Mouse (Mus musculus) hindbrain, embryonic 10.5 days (tissue): ENCODE data around the gene Apba2. TPM values are rescaled to one million over a fixed set of nuclear protein-coding genes. Genes with fewer than 3 reads are reported as not detected.

Experiments used
- DNase-seq: peaks from one replicate; pipeline ENCODE4 v3.0.0-alpha.2; 2017; ENCODE audit warnings: low spot score
- H3K27ac ChIP-seq: fragments of 300-500 bp; sonication (generic); 2 replicates; pipeline ENCODE4 v1.5.1; 2016; ENCODE audit warnings: mild to moderate bottlenecking, moderate library complexity
- H3K27me3 ChIP-seq: fragments of 300-500 bp; sonication (generic); 2 replicates; pipeline ENCODE4 v1.6.1; 2016; ENCODE audit warnings: mild to moderate bottlenecking; ENCODE audit not compliant: poor library complexity, insufficient read depth, severe bottlenecking
- H3K36me3 ChIP-seq: fragments of 300-500 bp; sonication (generic); 2 replicates; pipeline ENCODE4 v1.6.1; 2016; ENCODE audit warnings: mild to moderate bottlenecking, moderate library complexity
- H3K4me1 ChIP-seq: fragments of 300-500 bp; sonication (generic); replicated peaks from 2 replicates; pipeline ENCODE4 v1.6.1; 2016; ENCODE audit warnings: mild to moderate bottlenecking
- H3K4me3 ChIP-seq: fragments of 300-500 bp; sonication (generic); 2 replicates; pipeline ENCODE4 v1.5.1; 2016; ENCODE audit warnings: mild to moderate bottlenecking, moderate library complexity
- H3K9me3 ChIP-seq: fragments of 300-500 bp; sonication (generic); 2 replicates; pipeline ENCODE4 v1.6.1; 2016; ENCODE audit warnings: mild to moderate bottlenecking, moderate library complexity
- WGBS: fragments of 180-500 bp; shearing (Covaris S2); methylation state at CpG from one replicate; pipeline ENCODE4 v1.1.7; 2016; 5-methylcytosine and 5-hydroxymethylcytosine counted together
- polyA plus RNA-seq: library from polyadenylated mRNA; unstranded; fragments of >200 nt; fragmentation: Nextera tagmentation; extraction: Ambion mirVana; gene quantifications from 2 replicates; pipeline ENCODE4 v1.2.1, GENCODE M21; 2016

Gene Apba2
- polyA plus RNA-seq, 1 experiment from 2014 or later = 88.9 TPM

DNA sequence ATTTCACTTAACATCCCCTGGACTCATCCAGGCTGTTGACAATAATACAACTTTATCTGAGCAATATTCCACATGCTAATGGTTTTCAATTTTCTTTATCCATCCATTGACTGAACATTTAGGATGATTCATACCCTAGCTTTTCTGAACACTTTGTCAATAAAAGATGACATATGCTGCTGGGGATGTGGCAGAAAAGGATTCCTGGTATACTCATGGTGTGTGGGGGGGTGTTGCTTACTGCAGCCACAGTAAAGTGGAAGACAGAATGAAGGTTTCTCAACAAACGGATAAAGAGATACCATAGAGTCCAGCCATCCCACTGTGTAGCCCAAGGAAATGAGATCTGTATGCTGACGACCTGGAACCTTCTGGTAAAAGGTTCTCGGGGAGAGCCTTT, 150.5 kb downstream of the Apba2 start:
- no peaks in the 10 kb centered on the region for H3K9me3 ChIP-seq
- no peak for DNase-seq
- WGBS = 67% methylated on average over 3 of the region's 3 CpGs
- no peaks in the 10 kb centered on the region for H3K27me3 ChIP-seq
- no peaks in the 10 kb centered on the region for H3K36me3 ChIP-seq
- peak overlapping the region; percentile 17; the same call in 1 of the 2 replicates for H3K27ac ChIP-seq
- no peak overlapping the region for H3K4me3 ChIP-seq
- H3K4me1 ChIP-seq = peaks cover 7% of the 10 kb centered on the region

DNA sequence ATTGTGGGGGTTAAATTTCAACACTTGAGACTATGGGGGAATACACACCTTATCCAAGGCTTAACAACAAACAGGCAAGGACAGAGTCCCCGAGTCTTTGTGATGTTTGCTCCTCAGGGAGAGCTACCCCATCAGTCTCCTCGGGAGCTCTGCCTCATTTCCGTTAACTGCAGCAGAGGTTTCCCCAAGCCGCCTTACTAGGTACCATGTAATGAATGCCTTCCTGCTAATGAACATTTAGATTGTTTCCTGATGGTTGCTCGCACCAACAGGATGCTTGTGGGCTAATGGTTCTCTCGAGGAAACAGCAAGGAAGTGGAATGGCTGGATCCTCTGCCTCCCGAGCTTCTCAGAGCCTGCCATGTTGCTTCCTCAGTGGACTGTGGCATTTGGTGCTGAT, 155.3 kb downstream of the Apba2 start:
- no peaks in the 10 kb centered on the region for H3K36me3 ChIP-seq
- H3K27me3 ChIP-seq = no peaks in the 10 kb centered on the region
- H3K4me3 ChIP-seq = no peak overlapping the region
- no peak overlapping the region for H3K27ac ChIP-seq
- DNase-seq = no peak
- WGBS = 83% methylated on average over 7 of the region's 7 CpGs
- H3K4me1 ChIP-seq = peaks cover 30% of the 10 kb centered on the region
- H3K9me3 ChIP-seq = no peaks in the 10 kb centered on the region

DNA sequence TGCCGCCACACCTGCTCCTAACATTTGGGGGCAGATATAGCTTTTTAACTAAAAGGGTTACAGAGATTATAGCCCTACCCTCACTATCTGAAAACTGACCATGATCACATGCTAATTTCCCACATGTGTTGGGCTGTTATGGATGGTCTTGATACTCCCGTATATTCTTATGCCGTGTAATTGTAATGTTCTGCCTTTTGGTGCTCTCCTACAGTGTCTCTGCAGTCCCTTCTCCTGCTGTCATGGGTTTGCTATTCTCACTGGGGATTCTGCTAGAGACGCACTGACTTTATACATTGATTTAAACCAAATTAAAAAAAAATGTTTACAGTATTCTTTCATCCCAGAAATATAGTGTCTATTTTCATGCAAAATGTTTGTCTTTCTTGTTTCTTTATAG, 157.4 kb downstream of the Apba2 start:
- WGBS = 60% methylated on average over 4 of the region's 4 CpGs
- H3K4me1 ChIP-seq = peaks cover 23% of the 10 kb centered on the region
- H3K4me3 ChIP-seq = no peak overlapping the region
- H3K27ac ChIP-seq = no peak overlapping the region
- H3K9me3 ChIP-seq = no peaks in the 10 kb centered on the region
- no peak for DNase-seq
- no peaks in the 10 kb centered on the region for H3K27me3 ChIP-seq
- H3K36me3 ChIP-seq = no peaks in the 10 kb centered on the region

DNA sequence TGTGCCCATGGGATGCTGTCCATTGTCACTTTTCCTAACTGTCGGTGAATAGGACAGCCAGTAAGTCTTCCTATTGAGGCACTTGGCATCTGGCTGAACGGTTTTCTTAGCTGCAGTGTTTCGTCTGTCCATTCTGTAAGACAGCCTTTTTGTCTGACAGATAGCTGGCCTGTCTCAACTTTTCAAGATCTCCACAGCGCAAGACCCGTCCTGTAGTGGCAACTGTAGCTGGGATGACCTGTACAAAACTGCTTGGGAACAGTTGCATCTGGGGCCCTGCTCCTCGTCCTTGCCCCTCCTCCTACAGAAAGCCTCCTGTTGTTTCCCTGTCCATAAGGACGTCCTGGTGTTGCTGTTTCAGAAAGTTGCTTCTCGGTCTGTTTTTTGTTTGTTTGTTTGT, 157.8 kb downstream of the Apba2 start:
- H3K36me3 ChIP-seq = no peaks in the 10 kb centered on the region
- H3K27me3 ChIP-seq = no peaks in the 10 kb centered on the region
- no peaks in the 10 kb centered on the region for H3K9me3 ChIP-seq
- peak overlapping the region; percentile 64 for H3K27ac ChIP-seq
- no peak for DNase-seq
- H3K4me3 ChIP-seq = no peak overlapping the region
- H3K4me1 ChIP-seq = peaks cover 23% of the 10 kb centered on the region
- WGBS = 41% methylated on average over 8 of the region's 8 CpGs

DNA sequence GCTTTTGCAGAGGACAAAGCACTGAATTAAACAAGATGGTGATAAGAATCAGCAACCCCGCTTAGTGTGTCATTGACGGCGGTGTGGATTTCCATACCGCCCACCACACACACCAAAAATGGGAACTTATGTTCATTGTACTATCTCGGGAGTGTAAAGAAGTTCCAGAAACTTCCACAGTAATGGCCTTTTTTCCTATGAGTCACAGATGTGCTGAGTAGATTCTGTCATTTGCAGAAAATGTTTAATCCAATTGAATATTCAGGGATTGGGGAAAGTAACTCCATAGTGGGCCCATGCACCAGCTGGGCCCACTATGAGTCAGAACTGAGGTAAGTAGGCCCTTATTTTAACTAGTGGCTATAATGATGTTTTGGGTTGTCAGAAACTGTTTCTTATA, 161.0 kb downstream of the Apba2 start:
- 95% methylated on average over 5 of the region's 5 CpGs for WGBS
- no peak overlapping the region for H3K27ac ChIP-seq
- H3K9me3 ChIP-seq = no peaks in the 10 kb centered on the region
- no peaks in the 10 kb centered on the region for H3K27me3 ChIP-seq
- no peak for DNase-seq
- no peak overlapping the region for H3K4me3 ChIP-seq
- peaks cover 23% of the 10 kb centered on the region for H3K4me1 ChIP-seq
- no peaks in the 10 kb centered on the region for H3K36me3 ChIP-seq

DNA sequence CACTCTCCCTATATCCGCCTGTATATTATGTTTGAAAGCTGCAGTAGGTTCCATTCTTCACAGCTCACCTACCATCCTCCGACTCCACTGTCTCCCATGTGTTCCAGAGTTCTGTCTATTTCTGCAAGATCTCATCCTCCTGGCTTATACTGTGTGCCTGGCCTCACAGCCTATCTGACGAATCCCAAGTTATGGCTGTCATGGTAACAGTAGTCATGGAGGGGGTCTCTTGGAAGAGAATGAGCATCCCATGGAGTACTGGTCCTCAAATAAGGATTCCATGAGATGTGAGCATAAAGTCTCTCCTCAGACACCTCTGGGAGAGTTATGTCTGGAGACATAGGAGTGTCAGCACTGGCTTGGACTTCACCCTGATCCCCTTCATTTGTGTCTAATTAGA, 162.1 kb downstream of the Apba2 start:
- WGBS = 84% methylated on average over 3 of the region's 3 CpGs
- H3K27me3 ChIP-seq = no peaks in the 10 kb centered on the region
- peaks cover 17% of the 10 kb centered on the region for H3K4me1 ChIP-seq
- H3K36me3 ChIP-seq = no peaks in the 10 kb centered on the region
- DNase-seq = no peak
- H3K27ac ChIP-seq = no peak overlapping the region
- no peak overlapping the region for H3K4me3 ChIP-seq
- H3K9me3 ChIP-seq = no peaks in the 10 kb centered on the region

DNA sequence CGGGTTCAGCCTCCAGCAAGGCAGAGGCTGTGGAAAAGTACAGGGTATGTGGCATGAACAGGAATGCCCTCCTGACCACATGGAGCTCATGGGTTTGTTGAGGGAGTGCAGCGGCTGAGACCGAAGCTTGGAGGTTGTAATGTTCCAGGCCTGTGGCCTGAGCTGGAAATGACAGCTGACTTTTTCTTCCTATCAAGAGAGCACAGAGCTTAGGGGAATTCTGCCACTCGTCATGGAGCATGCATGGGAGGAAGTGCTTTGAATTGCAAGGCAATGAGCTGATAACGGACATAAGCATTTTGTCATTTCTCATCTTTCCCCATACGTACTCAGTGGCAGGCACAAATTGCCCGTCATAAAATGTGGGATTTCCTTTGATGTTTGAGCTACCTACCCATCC, 163.6 kb downstream of the Apba2 start:
- Histone ChIP-seq H3K36me3 (no peaks in the 10 kb centered on the region), H3K4me3 (no peak overlapping the region), H3K9me3 (no peaks in the 10 kb centered on the region), H3K4me1 (peaks cover 2% of the 10 kb centered on the region; the same call in 1 of the 2 replicates), H3K27me3 (no peaks in the 10 kb centered on the region), H3K27ac (no peak overlapping the region)
- WGBS = 81% methylated on average over 7 of the region's 7 CpGs
- no peak for DNase-seq

DNA sequence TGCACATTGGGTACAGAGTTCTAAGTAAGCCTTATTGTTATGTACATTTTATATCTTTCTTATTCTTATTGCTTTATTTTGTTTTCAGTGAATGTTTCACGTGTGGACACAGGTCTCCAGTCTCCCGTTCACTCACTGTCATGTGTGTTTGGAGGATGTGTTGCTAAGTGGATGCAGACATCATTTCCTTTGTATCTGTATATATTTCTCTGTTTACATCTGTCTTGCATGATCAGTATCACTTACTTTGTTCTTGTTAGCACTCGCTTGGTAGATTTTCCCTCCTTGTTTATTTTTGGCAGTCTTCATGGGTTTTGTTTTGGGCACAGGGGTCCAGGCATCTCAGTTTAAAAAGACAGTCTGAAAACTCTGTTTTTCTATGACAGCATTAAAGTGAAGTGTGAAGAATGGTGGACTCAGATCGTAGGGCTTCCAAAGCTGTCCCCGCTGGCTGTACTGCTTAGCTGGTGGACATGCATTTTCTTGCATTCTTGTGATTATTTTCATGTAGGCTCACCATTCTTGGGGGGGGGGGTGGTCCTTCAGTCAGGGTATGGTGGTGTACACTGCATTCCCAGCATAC, 164.3 kb downstream of the Apba2 start:
- 87% methylated on average over 5 of the region's 5 CpGs for WGBS
- H3K27me3 ChIP-seq = no peaks in the 10 kb centered on the region
- DNase-seq = no peak
- no peak overlapping the region for H3K27ac ChIP-seq
- no peaks in the 10 kb centered on the region for H3K4me1 ChIP-seq
- no peaks in the 10 kb centered on the region for H3K36me3 ChIP-seq
- no peaks in the 10 kb centered on the region for H3K9me3 ChIP-seq
- H3K4me3 ChIP-seq = no peak overlapping the region

DNA sequence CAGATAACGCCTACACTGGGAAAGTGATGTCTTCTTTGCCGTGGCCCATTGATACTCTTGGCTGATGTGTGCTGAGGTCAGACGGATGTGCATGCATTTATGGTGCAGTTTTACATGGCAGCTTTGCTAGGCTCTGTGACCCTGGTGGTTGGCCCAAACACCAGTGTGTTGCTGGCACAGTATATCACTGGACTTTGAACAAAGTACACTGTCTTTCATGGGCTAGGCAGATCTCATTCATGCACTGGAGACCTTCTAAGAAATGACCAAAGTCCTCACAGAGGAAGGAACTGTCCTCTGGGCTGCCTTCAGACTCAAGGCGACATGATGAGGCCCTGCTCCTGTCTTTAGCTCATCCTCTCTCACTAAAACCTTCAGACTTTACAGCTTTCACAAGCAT, 166.5 kb downstream of the Apba2 start:
- H3K27me3 ChIP-seq = no peaks in the 10 kb centered on the region
- no peaks in the 10 kb centered on the region for H3K4me1 ChIP-seq
- DNase-seq = no peak
- 90% methylated on average over 4 of the region's 4 CpGs for WGBS
- H3K4me3 ChIP-seq = no peak overlapping the region
- no peaks in the 10 kb centered on the region for H3K9me3 ChIP-seq
- no peak overlapping the region for H3K27ac ChIP-seq
- H3K36me3 ChIP-seq = 0 out of 2 replicates have a peak, but pooled peaks cover 5% of the 10 kb centered on the region

DNA sequence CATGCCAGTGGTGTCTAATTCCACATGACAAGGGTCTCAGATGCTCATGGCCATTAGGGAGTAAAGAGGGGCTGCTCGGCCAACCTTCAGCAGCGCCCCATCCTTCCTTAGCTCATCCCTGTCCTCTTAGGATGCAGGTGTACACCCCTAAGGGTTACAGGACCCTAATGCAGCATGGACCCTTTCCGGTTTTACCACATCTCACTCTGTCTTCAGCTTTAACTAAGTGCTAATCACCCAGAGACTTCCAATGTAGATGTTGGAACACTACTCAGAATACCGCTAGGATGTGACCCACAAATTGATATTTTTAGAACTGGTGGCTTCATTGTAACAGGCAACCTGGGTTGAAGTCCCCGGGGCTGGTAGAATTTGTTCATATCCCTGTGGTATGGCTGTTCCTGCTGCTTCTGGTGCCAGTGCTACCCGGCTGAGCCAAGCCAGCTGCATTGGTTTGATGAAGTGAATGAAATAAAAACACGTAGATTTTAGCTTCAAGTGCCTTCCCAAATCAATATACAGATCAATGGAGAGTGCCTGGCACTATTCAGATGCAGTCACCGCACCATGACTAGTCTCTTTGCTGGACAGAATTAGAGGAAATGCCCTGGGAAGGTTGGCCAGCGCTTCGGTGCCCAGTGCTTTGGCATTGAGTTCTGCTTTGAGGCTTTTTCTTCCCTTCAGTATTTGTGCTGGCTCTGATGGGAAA, 178.4 kb downstream of the Apba2 start:
- no peaks in the 10 kb centered on the region for H3K27me3 ChIP-seq
- WGBS = 95% methylated on average over 10 of the region's 10 CpGs
- H3K36me3 ChIP-seq = no peaks in the 10 kb centered on the region
- H3K4me3 ChIP-seq = no peak overlapping the region
- H3K27ac ChIP-seq = no peak overlapping the region
- no peaks in the 10 kb centered on the region for H3K9me3 ChIP-seq
- no peaks in the 10 kb centered on the region for H3K4me1 ChIP-seq
- DNase-seq = no peak

DNA sequence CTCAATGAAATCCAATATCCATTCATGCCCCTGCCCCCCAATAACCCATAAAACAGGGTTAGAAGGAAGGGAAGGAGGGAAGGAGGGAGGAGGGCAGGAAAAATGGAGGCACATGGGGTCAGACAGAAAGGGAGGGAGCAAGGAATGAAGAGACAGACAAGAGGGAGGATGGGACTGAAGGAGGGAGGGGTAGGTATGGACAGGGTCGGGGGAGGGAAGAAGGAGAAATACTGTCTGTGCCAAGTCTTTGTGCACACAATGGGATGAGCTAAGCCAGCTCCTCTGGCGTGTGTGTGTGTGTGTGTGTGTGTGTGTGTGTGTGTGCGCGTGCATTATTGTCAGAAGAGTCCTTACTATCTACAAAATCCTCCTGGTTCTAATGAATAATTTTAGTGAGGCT, 183.4 kb downstream of the Apba2 start:
- no peaks in the 10 kb centered on the region for H3K36me3 ChIP-seq
- H3K27me3 ChIP-seq = no peaks in the 10 kb centered on the region
- no peak overlapping the region for H3K27ac ChIP-seq
- no peaks in the 10 kb centered on the region for H3K9me3 ChIP-seq
- WGBS = 82% methylated on average over 4 of the region's 4 CpGs
- H3K4me1 ChIP-seq = 0 out of 2 replicates have a peak, but pooled peaks cover 4% of the 10 kb centered on the region
- no peak for DNase-seq
- no peak overlapping the region for H3K4me3 ChIP-seq

DNA sequence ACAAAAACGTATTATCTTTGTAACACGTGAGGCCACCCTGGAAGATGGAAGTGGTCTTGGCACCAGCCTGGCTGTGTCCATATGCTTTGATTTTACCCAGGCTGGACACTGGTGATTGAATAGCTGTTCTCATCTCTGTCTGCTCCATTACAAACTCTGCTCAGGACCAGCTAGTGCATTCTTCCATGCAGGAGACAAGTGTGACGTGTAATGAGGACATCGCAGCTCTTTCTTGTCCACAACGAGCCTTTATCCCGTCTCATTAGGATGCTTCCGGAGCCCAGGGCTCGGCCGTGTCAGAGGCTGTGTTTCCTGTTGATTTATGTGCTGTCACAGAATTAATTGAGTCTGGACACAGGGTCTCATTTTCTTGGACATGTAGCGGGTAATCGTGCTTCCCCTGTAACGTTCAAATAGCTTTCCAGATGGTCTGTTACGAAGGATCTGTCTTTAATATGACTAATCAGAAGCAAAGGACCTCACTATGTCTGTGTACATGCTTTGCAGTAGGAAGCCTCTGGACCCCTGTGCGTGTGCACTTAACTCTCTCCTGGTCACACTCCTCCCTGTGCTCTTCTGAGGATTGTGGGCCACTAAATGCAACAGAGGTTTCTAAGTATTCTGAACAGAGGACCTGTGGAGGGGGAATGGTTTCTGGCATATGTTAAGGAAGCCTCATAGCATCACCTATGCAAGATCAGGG, 186.8 kb downstream of the Apba2 start:
- 0 out of 2 replicates have a peak, but pooled peaks cover 7% of the 10 kb centered on the region for H3K4me1 ChIP-seq
- no peaks in the 10 kb centered on the region for H3K27me3 ChIP-seq
- H3K9me3 ChIP-seq = no peaks in the 10 kb centered on the region
- no peak overlapping the region; the same call in 1 of the 2 replicates for H3K27ac ChIP-seq
- no peak overlapping the region for H3K4me3 ChIP-seq
- 73% methylated on average over 14 of the region's 14 CpGs for WGBS
- no peaks in the 10 kb centered on the region for H3K36me3 ChIP-seq
- DNase-seq = no peak

DNA sequence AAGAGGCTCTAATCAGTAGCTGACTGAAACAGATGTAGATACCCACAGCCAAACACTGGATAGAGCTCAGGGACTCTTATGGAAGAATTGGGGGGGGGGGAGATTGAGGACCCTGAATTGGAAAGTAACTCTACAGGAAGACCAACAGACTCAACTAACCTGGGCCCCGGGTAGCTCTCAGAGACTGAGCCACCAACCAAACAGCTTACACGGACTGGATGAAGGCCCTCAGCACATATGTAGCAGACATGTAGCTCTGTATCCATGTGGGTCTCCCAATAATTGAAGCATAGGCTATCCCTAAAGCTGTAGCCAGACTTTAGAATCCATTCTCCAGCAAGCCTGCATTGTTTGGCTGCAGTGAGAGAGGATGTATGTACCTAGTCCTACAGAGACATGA, 190.3 kb downstream of the Apba2 start:
- no peak for DNase-seq
- 97% methylated on average over 2 of the region's 2 CpGs for WGBS

More for the DNA sequence above, 190.3 kb downstream of the Apba2 start:
- Histone ChIP-seq H3K9me3 (no peaks in the 10 kb centered on the region), H3K27me3 (no peaks in the 10 kb centered on the region), H3K4me3 (no peak overlapping the region), H3K36me3 (peaks cover 15% of the 10 kb centered on the region), H3K27ac (no peak overlapping the region), H3K4me1 (0 out of 2 replicates have a peak, but pooled peaks cover 7% of the 10 kb centered on the region)
